Mouse (Mus musculus) small intestine, adult 2 months (tissue): ENCODE data around the gene Erg28. TPM values are rescaled to one million over a fixed set of nuclear protein-coding genes. Genes with fewer than 3 reads are reported as not detected.

Experiments
- H3K27ac ChIP-seq: fragments of 200-500 bp; 2 replicates; pipeline ENCODE4 v1.5.1; 2012; ENCODE audit warnings: low read depth, low read length, control low read depth, inconsistent platforms; ENCODE audit not compliant: insufficient read depth
- H3K27me3 ChIP-seq: fragments of 200-500 bp; 2 replicates; pipeline ENCODE4 v1.6.1; 2012; ENCODE audit warnings: mild to moderate bottlenecking, moderate library complexity, low read length, inconsistent platforms; ENCODE audit not compliant: control insufficient read depth, insufficient read depth
- H3K36me3 ChIP-seq: fragments of 200-500 bp; 2 replicates; pipeline ENCODE4 v1.6.1; 2012; ENCODE audit warnings: mild to moderate bottlenecking, low read length, control low read depth, inconsistent platforms; ENCODE audit not compliant: control insufficient read depth, insufficient read depth
- H3K4me1 ChIP-seq: fragments of 200-500 bp; 2 replicates; pipeline ENCODE4 v1.6.1; 2012; ENCODE audit warnings: low read length, inconsistent platforms, mixed read lengths; ENCODE audit not compliant: control insufficient read depth, insufficient read depth, insufficient read length
- H3K4me3 ChIP-seq: fragments of 200-500 bp; 2 replicates; pipeline ENCODE4 v1.5.1; 2012; ENCODE audit warnings: low read depth, mild to moderate bottlenecking, control low read depth, inconsistent platforms, low read length, moderate library complexity
- CTCF ChIP-seq: fragments of 200-500 bp; IDR thresholded peaks from 2 replicates; pipeline ENCODE4 v1.5.1; 2012; ENCODE audit warnings: low read depth, mild to moderate bottlenecking, control low read depth, inconsistent platforms, low read length, moderate library complexity, mixed read lengths; ENCODE audit not compliant: insufficient replicate concordance, insufficient read length; ENCODE audit errors: extremely low read depth
- POLR2A ChIP-seq: fragments of 200-500 bp; IDR thresholded peaks from 2 replicates; pipeline ENCODE4 v1.6.1; 2012; ENCODE audit warnings: low read depth, mild to moderate bottlenecking, control low read depth, inconsistent platforms, low read length, moderate library complexity
- WGBS: fragments of 180-500 bp; shearing (Covaris S2); methylation state at CpG from one replicate; pipeline ENCODE4 v1.1.7; 2018; 5-methylcytosine and 5-hydroxymethylcytosine counted together
- polyA plus RNA-seq: library from polyadenylated mRNA; depleted of rRNA; stranded (reverse); fragments of >200 nt; gene quantifications from 2 replicates; pipeline ENCODE4 v1.2.3, GENCODE M21; 2012

Gene Erg28
- polyA plus RNA-seq, 1 experiment, result 39.0 TPM

GRCm38 (mm10) chr12:85813599-85813998, 10.8 kb downstream of the Erg28 start:
- peaks cover 32% of the 10 kb centered on the region for H3K36me3 ChIP-seq
- H3K27ac ChIP-seq, result no peak overlapping the region
- H3K27me3 ChIP-seq, result no peaks in the 10 kb centered on the region
- TF ChIP-seq CTCF (no peak), POLR2A (no peak)
- no peaks in the 10 kb centered on the region for H3K4me1 ChIP-seq
- H3K4me3 ChIP-seq, result no peak overlapping the region
- WGBS, result 63% methylated on average over 2 of the region's 2 CpGs

DNA sequence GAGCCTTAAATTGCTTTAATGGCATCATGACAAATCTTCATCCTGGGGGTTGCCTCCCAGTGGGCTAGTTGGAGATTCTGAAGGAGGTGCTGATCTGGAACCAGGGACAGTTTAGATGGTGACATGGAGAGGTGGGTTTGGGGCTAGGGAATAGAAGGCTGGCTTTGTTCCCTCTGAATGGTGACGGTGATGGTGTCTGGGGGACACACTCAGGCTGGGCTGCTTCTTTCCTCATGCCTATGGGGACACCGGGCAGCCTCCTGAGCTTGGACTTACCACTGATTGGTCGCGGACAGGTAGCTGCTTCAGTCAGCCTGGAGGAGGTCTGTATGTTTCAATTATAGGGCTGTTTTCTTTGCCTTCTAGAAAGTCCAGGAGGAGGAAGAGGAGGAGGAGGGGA, 12.7 kb downstream of the Erg28 start:
- WGBS, result over 99% methylated on average over 4 of the region's 4 CpGs
- Histone ChIP-seq H3K27me3 (no peaks in the 10 kb centered on the region), H3K27ac (no peak overlapping the region), H3K36me3 (peaks cover 30% of the 10 kb centered on the region), H3K4me3 (no peak overlapping the region), H3K4me1 (no peaks in the 10 kb centered on the region)
- no peak for TF ChIP-seq CTCF
- no peak for TF ChIP-seq POLR2A

- H3K4me3 ChIP-seq, result no peak overlapping the region
- peaks cover 25% of the 10 kb centered on the region for H3K36me3 ChIP-seq
- no peaks in the 10 kb centered on the region for H3K4me1 ChIP-seq
- no peaks in the 10 kb centered on the region for H3K27me3 ChIP-seq
- TF ChIP-seq POLR2A (no peak), CTCF (no peak)
- no peak overlapping the region for H3K27ac ChIP-seq
Measured at GRCm38 (mm10) chr12:85810959-85811358, 13.4 kb downstream of the Erg28 start.

DNA sequence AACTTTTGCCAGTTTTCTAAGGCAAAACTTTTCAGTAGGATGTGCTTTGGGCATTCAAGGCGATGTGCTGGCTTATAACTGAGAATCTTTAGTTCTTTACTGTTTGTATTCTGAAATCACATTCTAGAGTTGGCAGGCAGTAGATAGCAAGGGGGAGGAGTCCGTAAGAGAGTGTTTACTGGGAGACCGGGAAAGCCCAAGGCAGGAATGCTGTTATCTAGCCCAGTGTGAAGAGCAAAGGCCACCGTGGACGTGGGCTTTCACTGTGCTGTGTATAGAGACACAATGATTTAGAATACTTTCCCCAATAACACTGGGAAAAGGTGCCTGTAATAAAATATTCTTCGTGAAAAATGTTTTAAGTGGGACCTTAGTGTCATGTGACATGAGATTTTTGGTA, 14.6 kb downstream of the Erg28 start:
- peaks cover 16% of the 10 kb centered on the region for H3K36me3 ChIP-seq
- no peaks in the 10 kb centered on the region for H3K4me1 ChIP-seq
- H3K27me3 ChIP-seq, result no peaks in the 10 kb centered on the region
- TF ChIP-seq POLR2A (no peak), CTCF (no peak)
- H3K27ac ChIP-seq, result no peak overlapping the region
- H3K4me3 ChIP-seq, result no peak overlapping the region
- 13% methylated on average over 6 of the region's 6 CpGs for WGBS

DNA sequence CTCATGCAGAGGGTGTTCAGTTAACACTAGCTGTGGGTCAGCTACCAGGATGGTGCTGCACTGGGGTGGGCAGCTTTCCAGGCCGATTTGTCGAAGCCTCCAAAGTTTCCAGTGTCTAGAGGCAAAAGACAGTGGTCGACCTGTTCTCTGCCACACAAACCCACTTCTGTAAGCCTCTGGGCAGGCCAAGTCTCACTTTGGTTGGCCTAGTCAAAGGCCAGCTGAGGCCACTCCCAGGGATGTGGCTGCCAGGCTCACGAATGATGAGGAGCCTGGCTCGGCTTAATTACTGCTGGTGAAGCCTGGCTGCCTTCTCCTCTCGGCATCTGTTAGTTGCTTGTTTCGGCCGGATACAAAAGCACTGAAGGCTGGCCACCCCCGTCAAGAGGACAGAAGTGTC, 24.3 kb downstream of the Erg28 start:
- no peak overlapping the region for H3K4me3 ChIP-seq
- H3K36me3 ChIP-seq, result no peaks in the 10 kb centered on the region
- H3K27ac ChIP-seq, result no peak overlapping the region
- H3K27me3 ChIP-seq, result no peaks in the 10 kb centered on the region
- H3K4me1 ChIP-seq, result no peaks in the 10 kb centered on the region; the same call in 1 of the 2 replicates
- 74% methylated on average over 9 of the region's 9 CpGs for WGBS
- TF ChIP-seq POLR2A (no peak), CTCF (no peak)

GRCm38 (mm10) chr12:85795551-85795950, 28.8 kb downstream of the Erg28 start:
- Histone ChIP-seq H3K4me3 (no peak overlapping the region), H3K4me1 (no peaks in the 10 kb centered on the region; the same call in 1 of the 2 replicates), H3K27ac (no peak overlapping the region), H3K36me3 (no peaks in the 10 kb centered on the region), H3K27me3 (no peaks in the 10 kb centered on the region)
- TF ChIP-seq POLR2A (no peak), CTCF (no peak)
- 36% methylated on average over 1 of the region's 1 CpGs for WGBS

DNA sequence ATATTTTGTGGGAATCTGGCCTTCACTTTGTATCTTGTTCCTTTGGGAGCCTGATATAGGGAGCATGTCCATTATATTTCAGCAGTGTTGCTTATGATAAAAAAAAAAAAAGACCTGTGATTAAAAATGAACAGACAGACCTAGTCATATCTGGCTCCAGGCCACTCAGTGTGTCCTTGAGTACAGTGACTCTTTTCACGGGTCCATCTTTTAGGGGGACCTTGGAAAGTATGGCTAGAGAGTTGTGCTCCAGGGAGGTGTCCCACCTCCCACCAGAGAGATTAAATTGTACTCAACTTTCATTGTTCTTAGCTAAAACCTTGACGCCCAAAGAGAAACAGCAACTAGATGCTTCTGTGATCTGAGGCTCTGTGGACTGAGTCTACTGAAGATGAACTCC, 30.3 kb downstream of the Erg28 start:
- Histone ChIP-seq H3K36me3 (no peaks in the 10 kb centered on the region), H3K4me1 (no peaks in the 10 kb centered on the region), H3K27me3 (no peaks in the 10 kb centered on the region), H3K27ac (no peak overlapping the region), H3K4me3 (no peak overlapping the region)
- WGBS, result 79% methylated on average over 2 of the region's 2 CpGs
- TF ChIP-seq POLR2A (no peak), CTCF (no peak)
